Mouse (Mus musculus): Measurements from ENCODE around the gene Gm44596.

Gm44596 gene

DNA sequence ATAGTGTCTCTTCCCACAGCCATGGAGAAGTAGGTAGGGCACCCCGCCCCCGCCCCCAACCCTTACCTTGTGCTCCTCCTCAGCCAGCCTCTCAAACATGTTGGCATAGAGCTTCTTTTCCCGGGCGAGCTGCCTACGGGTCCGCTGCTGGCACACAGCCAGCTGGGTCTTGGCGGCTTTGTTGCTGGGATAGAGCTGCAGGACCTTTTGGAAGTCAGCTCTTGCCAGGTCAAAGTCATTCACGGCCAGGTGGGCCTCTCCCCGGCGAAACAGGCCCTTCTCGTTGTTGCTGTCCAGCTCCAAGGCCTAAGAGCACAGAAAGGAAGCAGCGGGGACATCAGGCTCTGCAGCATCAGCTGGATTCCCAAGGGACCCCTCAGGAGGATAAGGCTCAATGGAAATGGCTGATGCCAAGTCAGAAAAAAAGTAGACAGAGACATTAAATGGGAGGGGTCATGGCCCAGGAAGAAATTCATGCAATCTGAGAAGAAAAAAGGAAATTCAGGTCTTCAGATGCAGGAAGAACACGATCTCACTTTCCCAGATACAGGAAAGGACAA, 57.1 kb downstream of the Gm44596 start:
- no peak for DNase-seq

- DNase-seq = no peak
Observed at GRCm38 (mm10) chr6:128433566-128433965, 58.3 kb downstream of the Gm44596 start.

DNA sequence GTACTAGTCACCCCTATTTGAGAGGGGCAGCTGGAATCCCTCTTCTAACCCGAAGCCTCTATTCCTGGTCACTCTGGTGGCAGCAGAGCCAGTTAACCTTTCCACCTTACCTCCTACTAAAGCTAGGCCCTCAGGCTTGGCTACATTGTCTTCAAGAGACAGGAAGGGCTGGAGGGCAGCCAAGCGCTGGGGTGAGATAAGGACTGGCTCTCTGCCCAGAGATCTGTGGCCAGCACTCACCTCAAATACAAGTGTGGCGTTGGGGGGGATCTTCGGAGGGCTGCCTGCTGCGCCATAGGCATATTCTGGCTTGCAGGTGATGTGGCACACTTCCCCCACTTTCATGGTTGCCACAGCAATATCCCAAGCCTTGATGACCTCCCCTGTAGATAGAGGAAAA, 60.2 kb downstream of the Gm44596 start:
- no peak for DNase-seq

DNA sequence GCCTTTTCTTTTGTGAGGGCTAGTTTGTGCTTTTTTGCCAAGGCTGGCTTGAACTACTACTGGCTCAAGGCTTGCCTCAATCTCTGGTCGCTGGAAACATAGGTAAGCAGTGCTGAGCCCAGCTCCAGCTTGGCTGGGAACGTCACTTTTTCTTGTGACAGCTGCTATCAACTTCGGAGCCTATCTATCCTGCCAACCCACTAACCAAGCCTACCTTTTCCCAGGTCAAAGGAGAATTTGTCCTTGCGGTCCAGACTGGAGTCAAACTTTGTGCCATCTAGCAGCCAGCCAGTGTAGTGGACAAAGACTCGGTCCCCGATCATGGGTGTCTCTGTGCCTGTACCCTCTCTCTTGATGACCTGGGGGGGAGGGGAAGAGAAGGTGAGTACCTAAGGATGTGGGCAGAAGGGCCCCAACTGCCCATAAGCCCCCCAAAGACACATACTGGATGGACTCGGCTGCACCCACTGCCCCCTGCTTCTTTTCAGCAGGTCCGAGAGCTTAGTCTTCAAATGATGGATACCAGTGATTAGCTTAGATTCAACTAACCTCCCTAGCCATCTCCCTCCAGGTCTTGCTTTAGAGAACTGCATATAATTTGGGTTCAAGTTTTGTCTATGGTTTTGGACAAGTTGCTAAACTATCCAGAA, 61.2 kb downstream of the Gm44596 start:
- no peak for DNase-seq

- DNase-seq = no peak
Observed at GRCm38 (mm10) chr6:128437288-128437687, 62.0 kb downstream of the Gm44596 start.

- peak; percentile 82 for DNase-seq
Observed at GRCm38 (mm10) chr6:128437731-128438316, 62.5 kb downstream of the Gm44596 start.

DNA sequence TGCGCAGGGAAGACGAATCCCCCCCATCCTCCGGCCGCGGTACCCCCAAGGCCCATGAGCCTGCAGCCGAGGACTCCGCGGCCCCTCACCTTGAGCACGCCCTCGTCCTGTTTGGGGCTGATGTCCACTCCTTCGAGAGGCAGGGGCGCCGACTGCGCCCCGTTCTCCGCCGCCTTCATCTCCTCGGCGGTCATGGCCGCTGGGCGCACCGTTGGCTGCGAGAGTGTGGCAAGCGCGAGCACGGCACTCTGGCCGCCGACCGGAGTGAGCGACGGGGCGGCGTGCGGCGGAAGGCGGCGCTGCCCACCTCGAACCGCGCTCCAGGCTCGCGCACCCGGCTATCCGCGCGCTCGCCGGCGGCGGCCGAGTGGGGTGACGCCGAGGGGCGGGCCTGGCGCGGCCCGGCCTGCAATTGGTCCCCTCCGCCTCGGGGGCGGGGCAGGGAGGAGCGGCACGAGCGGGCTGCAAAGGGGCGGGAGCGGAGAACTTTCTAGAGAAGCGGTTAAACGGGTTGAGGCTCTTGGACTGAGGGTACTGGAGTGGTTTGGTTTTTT, 63.1 kb downstream of the Gm44596 start, which contains the start of gene Fkbp4:
Fkbp4 (minus strand) TSS at position 361 of the 554 bp plus-strand sequence.
- DNase-seq = peak; percentile 95

DNA sequence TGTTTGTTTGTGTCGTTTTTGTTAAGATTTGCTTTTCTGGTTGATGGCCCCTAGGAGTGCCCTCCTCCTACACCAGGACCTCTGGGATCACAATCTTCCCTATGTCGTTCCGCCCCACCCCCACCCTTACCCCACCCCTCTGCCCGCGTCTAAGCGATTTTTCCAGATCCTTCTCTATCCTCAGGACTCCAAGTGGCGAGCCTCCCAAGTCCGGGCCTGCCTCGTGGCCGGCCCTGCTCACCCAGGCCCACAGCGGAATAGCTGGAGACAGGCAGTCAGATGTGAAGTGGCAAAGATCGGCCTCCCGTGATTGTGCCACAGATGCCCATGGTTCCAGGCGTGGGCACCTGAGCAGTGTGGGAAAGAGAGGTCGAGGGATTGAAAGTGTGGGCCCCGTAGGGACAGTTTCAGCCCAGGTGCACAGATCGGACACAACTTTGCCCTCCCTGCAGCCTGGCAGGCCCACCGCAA, 63.6 kb downstream of the Gm44596 start:
- no peak for DNase-seq

GRCm38 (mm10) chr6:128440238-128440637, 64.9 kb downstream of the Gm44596 start:
- peak; percentile 30 for DNase-seq

DNA sequence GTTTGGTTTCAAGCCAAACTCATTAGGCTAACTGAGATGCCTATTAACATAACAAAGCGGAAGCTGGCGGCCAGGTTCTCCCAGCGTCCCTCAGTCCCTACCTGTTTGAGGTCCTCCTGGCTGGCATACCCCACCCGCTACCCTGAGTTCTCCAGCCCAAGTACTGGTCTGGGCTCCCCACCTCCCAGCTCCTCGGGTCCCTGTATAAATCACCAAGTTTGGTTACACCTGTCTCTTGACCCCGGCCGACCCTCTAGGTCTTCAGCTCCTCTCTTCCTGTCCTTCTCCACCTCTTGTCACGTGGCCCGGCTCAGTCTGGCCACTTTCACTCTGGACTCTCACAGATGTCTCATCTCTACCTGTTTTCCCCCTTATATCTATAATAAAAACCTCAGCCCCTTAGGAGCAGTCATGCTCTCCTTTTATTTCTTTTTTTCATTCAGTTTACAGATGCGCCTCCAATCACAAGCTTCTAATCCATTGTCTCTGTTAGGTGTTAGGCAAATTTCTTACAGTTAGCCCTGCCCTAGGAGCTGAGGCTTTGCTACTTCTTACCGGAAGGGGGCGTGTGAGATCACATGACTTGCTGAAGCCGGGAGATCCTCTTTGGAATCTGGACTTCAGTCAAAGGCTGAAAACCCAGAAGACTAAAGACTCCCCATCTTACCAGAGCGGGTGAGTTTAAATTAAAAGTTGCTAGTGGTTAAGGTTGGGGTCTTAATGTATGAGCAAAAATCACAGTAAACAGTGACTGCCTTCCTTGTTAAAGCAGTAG, 70.6 kb downstream of the Gm44596 start:
- DNase-seq = peak; percentile 82

DNA sequence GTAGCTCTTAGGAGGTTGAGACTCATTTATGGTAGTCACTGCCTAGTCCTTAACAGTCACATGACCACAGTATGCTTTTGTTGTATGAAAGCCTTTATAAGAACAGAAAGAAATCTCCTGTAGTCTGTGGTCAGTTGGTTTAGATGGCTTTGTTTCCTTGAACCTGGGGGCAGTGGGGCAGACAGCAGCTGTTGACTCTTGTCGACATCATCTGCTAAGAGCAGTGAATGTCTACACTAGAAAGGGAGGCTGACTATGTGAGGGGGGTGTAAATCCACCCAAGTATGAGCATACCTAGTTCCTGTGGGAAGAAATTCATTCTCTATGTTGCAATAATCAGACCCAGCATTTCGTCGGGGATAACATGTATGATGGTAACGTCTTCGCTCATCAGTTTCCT, 71.8 kb downstream of the Gm44596 start:
- no peak for DNase-seq

GRCm38 (mm10) chr6:128455835-128456605, 80.7 kb downstream of the Gm44596 start:
- no peak for DNase-seq
